Mouse (Mus musculus) T-helper 17 cell (primary cell): ENCODE measurements at regions not wholly inside any gene's neighbourhood (a gene's known extent, or its start where the extent isn't known, plus 50 kb on each side); places are given as distances from the start of the nearest gene placed in this dataset.

Experiments used
- in situ Hi-C, 2 experiments: fragments of 300-600 bp; cut with MboI, MseI; formaldehyde crosslinking; loops; 1 replicate in 1 of 2; 2 replicates in 1 of 2; pipeline ENCODE4 v1.15.1; 2025; ENCODE audit warnings: high pct_unique_total_duplicates in 2 of 2

- in situ Hi-C loops, result no loop called here
Measured at GRCm38 (mm10) chr19:52878812-52879502, 161.1 kb downstream of the Xpnpep1 start.

GRCm38 (mm10) chr19:52866635-52867034, 173.4 kb downstream of the Xpnpep1 start:
- in situ Hi-C loops, result no loop called here

DNA sequence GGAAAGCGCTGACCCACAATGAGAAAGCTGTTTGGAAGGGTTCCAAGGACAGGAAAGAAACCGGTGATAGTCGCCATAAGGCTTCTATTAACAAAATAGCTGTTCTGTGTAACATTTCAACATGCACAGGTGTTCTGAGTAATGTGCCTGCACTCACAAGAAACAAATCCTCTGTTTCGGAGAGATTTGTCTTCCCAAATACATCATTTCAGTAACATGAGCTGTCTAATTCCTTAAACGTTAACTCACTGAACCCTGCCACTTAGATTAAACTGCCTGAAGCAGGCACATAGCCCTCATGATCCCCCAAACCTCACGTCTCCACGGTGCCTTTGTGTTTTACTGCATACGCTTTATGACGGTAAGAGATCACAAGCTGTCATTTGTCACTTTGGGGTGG, 178.4 kb downstream of the Xpnpep1 start:
- in situ Hi-C loops, result no loop called here

DNA sequence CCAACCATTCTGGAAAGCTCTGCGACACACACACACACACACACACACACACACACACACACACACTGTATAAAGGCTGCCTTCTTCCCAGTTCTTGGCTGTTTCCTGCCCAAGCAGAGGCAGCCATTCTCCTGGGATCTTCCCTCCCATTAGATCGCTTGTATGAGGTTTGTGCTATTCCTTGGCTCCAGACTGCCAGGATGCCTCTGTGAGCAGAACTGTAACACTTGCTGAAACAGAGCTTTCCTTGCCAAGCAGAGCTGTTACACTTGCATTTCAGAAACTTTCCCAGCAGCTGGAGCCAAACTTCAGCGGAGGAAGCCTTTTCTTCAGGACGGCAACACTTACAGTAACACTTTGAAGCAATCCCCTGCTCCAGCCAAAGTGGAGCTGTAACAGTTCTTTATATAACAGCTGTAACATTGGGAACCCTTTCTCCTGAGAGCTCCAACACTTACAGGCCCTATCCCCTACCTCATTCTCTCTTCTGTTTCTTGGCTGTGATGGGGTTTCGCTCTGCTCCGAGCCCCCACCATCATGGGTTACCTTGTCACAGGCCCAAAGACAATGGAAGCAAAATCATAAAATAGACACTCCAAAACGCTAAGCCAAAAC, 185.8 kb downstream of the Xpnpep1 start:
- in situ Hi-C loops, result no loop called here

DNA sequence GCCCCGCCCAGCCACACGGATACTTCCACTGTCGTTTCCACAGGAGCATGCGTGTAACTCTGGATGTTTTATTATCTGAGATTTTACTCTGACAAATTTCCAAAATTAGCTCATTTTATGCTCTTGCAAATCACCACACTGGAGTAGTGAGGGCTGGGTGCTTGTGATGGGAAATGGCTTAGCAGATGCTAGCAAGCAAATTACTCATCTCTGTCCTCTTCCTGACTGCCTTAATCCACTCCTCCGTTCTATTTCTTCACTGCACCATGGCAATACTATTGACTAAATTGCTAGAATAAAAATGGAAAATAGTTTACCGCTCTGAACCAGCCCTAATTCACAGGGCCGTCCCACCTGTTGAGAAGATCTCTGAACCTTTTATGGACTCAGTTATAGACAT, 223.8 kb downstream of the Xpnpep1 start:
- in situ Hi-C loops, result no loop called here

DNA sequence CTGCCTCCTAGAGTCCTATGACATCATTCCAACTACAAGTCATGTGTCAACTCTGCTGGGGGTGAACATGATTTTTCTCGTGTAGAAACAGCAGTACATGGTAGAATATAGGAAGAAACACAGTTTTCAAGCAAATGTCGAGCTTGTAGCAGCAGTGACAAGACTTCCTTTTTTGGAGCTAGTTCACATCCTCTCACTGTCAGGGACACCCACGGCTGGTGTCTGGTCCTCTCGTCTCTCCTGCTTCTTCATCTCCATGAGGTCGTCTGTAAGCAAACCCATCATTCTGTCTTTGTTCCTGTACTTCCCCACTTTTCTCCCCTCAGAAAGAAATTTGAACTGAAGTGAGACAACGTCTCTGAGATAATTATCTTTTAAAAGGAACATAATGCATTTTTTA, 228.0 kb downstream of the Xpnpep1 start:
- in situ Hi-C loops, result no loop called here

DNA sequence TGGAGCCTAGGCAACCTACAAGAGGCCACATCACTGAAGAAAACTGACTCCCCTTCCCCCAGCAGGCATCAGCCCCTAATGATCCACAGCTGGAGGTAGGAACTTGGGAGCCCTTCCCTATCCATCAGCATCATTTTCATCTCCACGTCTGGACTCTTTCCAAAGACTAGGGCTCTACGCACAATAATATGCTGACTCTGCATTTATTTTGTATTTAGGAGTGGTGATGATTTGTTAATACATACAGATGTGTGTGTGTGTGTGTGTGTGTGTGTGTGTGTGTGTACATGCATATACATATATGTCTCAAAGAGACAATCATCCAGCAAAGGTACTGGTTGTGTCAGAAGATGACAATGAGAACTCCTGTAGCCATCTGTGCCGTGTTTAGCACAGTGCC, 251.2 kb downstream of the Xpnpep1 start:
- in situ Hi-C loops, result no loop called here

GRCm38 (mm10) chr19:52768761-52769388, 271.1 kb downstream of the Xpnpep1 start:
- in situ Hi-C loops, result loop anchor here in 1 of 2 experiments (10.0 kb wide), 1 partner anchor 864 kb away; no protein-coding TSS in a partner anchor

DNA sequence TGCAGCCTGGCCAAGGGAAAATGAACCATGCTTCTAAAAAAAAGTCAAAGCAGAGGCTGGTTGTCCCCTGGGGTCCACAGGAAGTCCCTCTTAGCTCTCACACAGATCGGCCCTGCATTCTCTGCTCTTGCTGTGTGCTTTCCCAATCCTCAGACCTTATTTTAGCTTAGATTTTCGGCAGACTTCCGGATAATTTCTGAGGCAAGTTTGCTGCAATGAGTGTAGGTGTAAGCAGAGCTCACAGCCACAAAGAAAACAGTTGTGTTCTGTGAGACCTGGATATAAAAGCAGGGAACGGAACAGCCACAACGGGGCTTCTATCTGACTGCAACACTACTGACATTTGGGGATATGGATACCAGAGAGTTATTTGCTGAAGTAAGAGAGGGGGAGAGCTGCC, 271.9 kb downstream of the Xpnpep1 start:
- in situ Hi-C loops, result loop anchor here in 1 of 2 experiments (10.0 kb wide), 1 partner anchor 863 kb away; no protein-coding TSS in a partner anchor

DNA sequence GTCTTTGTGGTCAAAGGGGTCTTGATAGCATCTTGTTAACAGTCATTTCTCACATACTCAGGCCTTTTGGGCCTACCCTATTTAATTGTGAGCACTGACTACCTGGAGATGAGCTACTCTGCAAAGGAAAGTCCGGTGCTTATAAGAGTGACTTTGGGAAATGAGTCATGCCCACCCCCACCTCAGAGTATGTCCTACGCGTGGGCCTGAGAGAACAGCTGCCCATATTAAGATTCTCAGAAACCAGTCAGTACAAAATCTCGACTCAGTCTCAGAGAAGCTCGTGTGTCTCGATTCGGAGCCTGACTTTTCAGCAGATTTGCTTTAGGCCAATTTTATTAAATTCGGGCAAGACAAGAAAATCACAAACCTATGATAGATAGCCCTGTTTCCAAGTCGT, 301.1 kb downstream of the Xpnpep1 start:
- in situ Hi-C loops, result no loop called here

DNA sequence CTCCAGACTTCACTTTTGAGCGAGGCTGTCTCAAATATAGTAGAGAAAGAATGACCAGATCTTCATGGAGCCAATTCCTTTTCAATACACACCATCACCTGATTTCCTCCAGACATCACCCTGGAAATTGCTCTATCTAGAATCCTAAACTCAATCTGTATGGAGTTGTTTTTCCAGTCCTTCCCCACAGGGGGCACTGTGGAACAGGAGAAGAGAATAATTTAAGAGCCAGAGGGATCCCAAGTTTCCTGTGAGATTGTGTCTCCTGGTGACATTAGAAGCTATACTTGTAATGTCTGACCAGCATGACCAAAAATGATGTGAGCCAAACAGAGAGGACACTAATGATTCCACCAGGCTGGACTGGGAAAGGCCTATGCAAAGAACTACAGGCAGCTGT, 318.2 kb downstream of the Xpnpep1 start:
- in situ Hi-C loops, result no loop called here

GRCm38 (mm10) chr19:52715359-52715758, 324.7 kb downstream of the Xpnpep1 start:
- in situ Hi-C loops, result no loop called here

- in situ Hi-C loops, result no loop called here
Measured at GRCm38 (mm10) chr19:52707679-52708078, 332.3 kb downstream of the Xpnpep1 start.

DNA sequence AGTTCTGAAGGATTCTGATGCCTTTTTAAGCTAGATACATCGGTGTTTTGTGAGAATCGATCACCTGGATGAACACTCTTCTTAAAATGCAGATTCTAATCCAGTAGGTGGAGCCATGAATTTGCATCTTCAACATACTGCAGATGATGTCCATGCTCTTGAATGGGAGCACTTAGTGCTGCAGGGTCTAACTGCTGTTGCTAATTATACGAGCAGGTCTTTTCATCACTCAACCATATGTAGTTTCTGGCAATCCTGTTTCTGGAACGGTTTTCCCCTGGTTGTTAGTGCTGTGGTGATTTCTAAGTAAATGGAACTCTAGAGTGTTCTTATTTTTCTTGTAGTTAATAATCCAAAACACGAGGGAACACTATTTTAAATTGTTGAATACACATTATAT, 379.0 kb downstream of the Xpnpep1 start:
- in situ Hi-C loops, result loop anchor here in 1 of 2 experiments (25.0 kb wide), 1 partner anchor 1526 kb away; no protein-coding TSS in a partner anchor

DNA sequence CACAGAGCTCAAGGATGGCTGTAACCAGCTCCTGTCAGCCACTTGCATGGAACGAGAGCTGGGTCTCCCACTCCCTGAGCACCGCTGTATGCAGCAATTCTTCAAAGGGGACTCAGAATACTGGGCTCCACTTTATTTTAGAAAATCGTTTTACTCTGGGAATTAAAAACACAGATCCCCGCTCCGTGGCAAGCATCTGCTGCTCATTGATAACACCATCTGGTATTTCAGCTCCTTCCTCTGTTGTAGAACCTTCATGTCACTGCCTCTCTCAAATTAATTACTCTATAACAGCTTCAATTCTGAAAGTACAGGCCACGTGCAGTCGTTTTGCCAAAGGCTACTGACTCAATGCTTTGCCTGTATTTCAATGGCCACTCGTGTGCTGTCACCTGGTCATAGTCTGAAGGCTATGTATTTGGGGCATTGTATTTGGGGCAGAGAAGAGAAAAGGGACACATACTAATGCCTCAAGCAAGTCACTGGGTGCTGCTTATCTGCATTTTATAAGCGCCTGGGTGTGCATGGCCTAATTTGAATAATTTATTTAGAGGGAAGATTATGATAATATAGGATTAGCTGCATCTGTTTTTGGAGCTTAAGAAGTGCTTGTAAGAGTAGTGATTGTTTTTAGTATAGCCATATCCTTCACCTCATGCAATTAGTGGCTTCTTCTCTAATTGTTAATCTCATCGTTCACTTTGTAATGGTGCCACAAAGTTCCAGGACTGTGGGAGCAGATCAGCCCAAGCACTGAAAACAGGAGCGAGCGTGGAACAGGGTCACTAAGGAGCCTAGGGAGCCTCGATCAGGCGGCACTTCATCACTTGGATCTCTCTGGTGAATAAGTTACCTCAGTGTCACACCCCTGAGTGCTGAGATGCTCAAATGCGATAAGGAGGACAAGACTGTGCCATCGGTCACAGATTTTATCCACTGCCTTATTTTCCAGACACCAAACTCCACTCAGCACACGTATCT, 383.3 kb downstream of the Ins1 start:
- in situ Hi-C loops, result no loop called here

- in situ Hi-C loops, result no loop called here
Measured at GRCm38 (mm10) chr19:52640228-52640627, 376.1 kb downstream of the Ins1 start.

DNA sequence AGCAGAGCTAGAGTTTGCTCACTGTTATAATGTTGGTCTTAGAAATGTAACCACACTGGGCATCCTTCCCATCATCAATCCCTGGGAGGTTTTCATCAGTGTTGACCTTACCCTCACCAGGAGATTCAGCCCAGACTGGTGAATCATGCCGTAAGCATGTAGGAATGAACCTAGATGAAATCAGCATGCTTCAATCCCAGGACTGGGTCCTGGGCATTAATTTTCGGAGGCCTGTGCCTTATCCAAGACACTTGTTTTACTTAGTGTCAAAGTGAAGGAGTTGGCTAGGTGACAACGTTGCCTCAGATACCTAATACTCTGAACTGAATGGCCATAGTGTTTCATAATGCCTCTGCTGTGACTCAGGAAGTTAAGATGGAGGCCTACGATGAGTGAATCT, 368.4 kb downstream of the Ins1 start:
- in situ Hi-C loops, result no loop called here

DNA sequence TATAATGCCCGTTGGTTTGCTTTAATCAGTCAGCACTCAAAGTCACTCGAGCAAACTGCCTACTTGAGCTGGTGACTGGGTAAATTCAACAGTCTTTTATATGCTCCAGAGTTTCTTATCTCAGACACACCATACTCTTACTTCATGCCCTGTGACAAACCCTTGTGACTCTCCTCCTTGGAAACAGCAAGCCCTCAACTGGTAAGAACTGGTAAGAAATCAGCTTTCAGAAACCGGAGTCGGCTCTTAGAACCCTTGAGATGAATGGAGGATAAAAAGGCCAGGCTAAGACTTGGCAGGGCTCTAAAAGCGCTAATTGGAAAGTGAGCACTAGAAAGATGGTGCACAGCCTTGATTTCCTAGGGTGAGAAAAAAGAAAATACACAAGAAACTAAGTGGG, 360.2 kb downstream of the Ins1 start:
- in situ Hi-C loops, result no loop called here

- in situ Hi-C loops, result no loop called here
Measured at GRCm38 (mm10) chr19:52623496-52623895, 359.4 kb downstream of the Ins1 start.

GRCm38 (mm10) chr19:52613353-52613752, 349.3 kb downstream of the Ins1 start:
- in situ Hi-C loops, result no loop called here

DNA sequence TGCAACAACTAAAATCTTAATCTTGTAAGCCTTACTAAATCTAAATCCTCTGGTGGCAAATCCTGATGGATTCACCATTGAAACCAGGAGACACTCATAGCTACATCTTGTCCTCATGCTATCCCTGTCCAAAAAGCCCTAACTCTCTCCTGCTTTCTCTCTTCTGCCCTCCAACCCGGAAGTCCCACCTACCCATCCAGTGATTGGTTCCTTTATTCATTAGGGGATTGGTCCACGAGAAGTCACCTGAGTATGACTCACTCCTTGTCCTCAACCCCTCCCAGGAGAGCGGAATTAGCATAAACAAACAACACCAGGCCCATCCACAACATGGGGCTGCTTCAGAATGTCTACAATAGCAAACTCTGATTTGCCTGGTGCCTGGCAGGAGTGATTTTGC, 342.8 kb downstream of the Ins1 start:
- in situ Hi-C loops, result no loop called here

- in situ Hi-C loops, result no loop called here
Measured at GRCm38 (mm10) chr19:52600410-52600809, 336.3 kb downstream of the Ins1 start.
